Mouse (Mus musculus) lung, adult 2 months (tissue): ENCODE data around the gene Gzmm.

Experiments
- CTCF ChIP-seq: fragments of 200-500 bp; IDR thresholded peaks from 2 replicates; pipeline ENCODE4 v1.5.1; 2011; ENCODE audit warnings: mild to moderate bottlenecking, low read length, control low read depth; ENCODE audit not compliant: insufficient read depth
- POLR2A ChIP-seq: fragments of 200-500 bp; IDR thresholded peaks from 2 replicates; pipeline ENCODE4 v1.6.1; 2011; ENCODE audit warnings: low read depth, mild to moderate bottlenecking, control low read depth, low read length, borderline replicate concordance; ENCODE audit errors: extremely low read depth

GRCm38 (mm10) chr10:79704970-79705360 lies 16.1 kb downstream of the Gzmm start:
- TF ChIP-seq CTCF (no peak), POLR2A (no peak)
